Mouse (Mus musculus) limb, embryonic 10.5 days (tissue): ENCODE results near the gene Cpe. TPM values are rescaled to one million over a fixed set of nuclear protein-coding genes. Genes with fewer than 3 reads are reported as not detected.

Experiments used
- DNase-seq: peaks from one replicate; pipeline ENCODE4 v3.0.0-alpha.2; 2017; ENCODE audit warnings: low spot score
- H3K27ac ChIP-seq: fragments of 300-500 bp; sonication (generic); 2 replicates; pipeline ENCODE4 v1.5.1; 2016; ENCODE audit warnings: mild to moderate bottlenecking
- H3K27me3 ChIP-seq: fragments of 300-500 bp; sonication (generic); 2 replicates; pipeline ENCODE4 v1.6.1; 2016; ENCODE audit warnings: low read depth, mild to moderate bottlenecking; ENCODE audit not compliant: poor library complexity, severe bottlenecking
- H3K36me3 ChIP-seq: fragments of 300-500 bp; sonication (generic); 2 replicates; pipeline ENCODE4 v1.6.1; 2016; ENCODE audit warnings: mild to moderate bottlenecking, moderate library complexity
- H3K4me1 ChIP-seq: fragments of 300-500 bp; sonication (generic); 2 replicates; pipeline ENCODE4 v1.6.1; 2016
- H3K4me3 ChIP-seq: fragments of 300-500 bp; sonication (generic); 2 replicates; pipeline ENCODE4 v1.5.1; 2016; ENCODE audit warnings: mild to moderate bottlenecking, moderate library complexity
- H3K9me3 ChIP-seq: fragments of 300-500 bp; sonication (generic); replicated peaks from 2 replicates; pipeline ENCODE4 v1.6.1; 2016; ENCODE audit warnings: mild to moderate bottlenecking
- WGBS: fragments of 180-500 bp; shearing (Covaris S2); methylation state at CpG from one replicate; pipeline ENCODE4 v1.1.7; 2016; 5-methylcytosine and 5-hydroxymethylcytosine counted together
- polyA plus RNA-seq: library from polyadenylated mRNA; unstranded; fragments of >200 nt; fragmentation: Nextera tagmentation; extraction: Ambion mirVana; gene quantifications from 2 replicates; pipeline ENCODE4 v1.2.1, GENCODE M21; 2016

Gene Cpe
- polyA plus RNA-seq, 1 experiment from 2014 or later: 76.0 TPM

DNA sequence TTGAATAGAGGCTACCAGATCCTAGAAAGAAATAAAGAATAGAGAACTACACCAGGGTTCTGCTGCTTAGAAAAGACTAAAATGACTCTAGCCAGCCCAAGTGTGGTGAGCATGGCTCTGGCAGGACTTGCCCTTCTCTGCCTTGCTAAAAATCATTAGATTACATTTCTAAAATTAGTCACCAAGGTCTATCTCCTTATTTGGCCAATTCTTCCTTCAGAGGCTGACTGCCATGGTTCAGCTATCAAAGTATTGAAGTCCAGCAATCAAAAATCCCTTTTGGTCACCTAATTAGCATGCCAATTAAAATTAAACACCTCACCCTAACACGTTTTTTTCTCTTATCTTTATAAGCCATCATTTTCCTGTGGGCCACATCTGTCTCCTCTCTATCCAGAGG, 18.7 kb upstream of the Cpe start:
- Histone ChIP-seq H3K36me3 (peaks cover 11% of the 10 kb centered on the region), H3K4me3 (no peak overlapping the region), H3K4me1 (no peaks in the 10 kb centered on the region), H3K27ac (no peak overlapping the region), H3K9me3 (no peaks in the 10 kb centered on the region), H3K27me3 (no peaks in the 10 kb centered on the region)
- no peak for DNase-seq
- WGBS: 34% methylated on average over 1 of the region's 1 CpGs

DNA sequence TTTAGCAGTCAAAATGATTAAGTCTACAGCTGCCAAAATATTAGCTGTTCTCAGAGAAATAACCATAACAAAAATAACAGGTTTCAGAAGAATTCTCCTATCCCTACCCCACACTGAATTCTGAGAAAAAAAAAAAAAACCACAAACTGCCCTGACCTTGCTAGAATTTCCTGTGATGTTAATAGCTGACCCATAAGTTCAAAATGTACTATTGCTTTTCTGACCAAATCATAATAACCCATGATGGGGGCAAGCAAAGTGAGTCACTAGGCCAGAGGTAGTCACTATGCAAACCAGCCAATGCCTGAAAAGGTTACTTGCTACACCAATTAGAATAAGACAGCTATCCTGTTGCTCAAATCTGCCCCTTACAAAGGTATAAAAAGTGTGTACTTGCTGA, 14.6 kb upstream of the Cpe start:
- H3K27ac ChIP-seq: no peak overlapping the region
- H3K36me3 ChIP-seq: no peaks in the 10 kb centered on the region
- no peak for DNase-seq
- no peaks in the 10 kb centered on the region for H3K9me3 ChIP-seq
- H3K4me3 ChIP-seq: no peak overlapping the region
- H3K4me1 ChIP-seq: no peaks in the 10 kb centered on the region
- H3K27me3 ChIP-seq: no peaks in the 10 kb centered on the region

GRCm38 (mm10) chr8:64703191-64703590, 10.3 kb upstream of the Cpe start:
- Histone ChIP-seq H3K27me3 (no peaks in the 10 kb centered on the region), H3K9me3 (no peaks in the 10 kb centered on the region), H3K36me3 (no peaks in the 10 kb centered on the region), H3K4me1 (no peaks in the 10 kb centered on the region), H3K27ac (no peak overlapping the region), H3K4me3 (no peak overlapping the region)
- WGBS: 92% methylated on average over 1 of the region's 1 CpGs
- DNase-seq: no peak

DNA sequence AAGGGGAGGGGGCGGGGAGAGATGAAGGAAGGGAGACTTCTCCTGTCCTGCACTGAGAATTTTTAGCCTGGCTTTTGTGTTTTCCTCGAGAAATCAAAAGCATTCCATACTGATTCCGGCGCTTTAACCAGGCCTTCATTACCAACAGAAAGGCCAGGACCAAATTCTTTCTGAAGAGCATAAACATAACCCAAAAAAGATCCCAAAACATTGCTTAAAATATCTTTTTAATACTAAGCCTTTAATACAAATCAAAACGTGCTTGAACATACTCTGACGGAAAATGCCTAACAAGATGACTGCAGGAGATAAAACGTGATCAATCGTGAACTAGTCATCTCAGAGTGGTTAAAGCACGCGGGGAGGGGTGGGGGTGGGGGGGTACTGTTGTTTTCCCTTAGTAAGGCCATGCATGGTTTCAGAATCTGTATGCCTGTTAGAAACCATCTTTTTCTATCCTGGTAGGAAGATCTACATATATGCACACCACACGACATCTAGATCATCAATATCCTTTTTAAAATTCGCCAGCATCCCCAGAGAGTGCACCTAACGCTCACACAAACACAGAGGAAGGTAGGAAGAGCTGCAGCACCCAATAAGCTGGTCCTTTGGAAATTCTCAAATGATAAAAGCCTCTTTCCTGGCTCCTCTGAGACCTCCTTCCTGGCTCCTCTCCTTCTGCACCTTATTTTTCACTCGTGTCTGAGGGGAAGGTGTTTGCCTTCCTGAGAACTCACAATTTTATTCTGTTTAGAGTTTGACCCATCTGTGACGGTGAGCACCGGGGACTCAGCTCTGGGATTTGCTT, 1.1 kb downstream of the Cpe start:
- DNase-seq: no peak
- H3K36me3 ChIP-seq: no peaks in the 10 kb centered on the region
- H3K27me3 ChIP-seq: peaks cover 16% of the 10 kb centered on the region
- H3K4me3 ChIP-seq: peak overlapping the region; percentile 79
- H3K4me1 ChIP-seq: peaks cover 7% of the 10 kb centered on the region; the same call in 1 of the 2 replicates
- peak overlapping the region; percentile 96 for H3K27ac ChIP-seq
- WGBS: 15% methylated on average over 16 of the region's 16 CpGs
- H3K9me3 ChIP-seq: no peaks in the 10 kb centered on the region

- Histone ChIP-seq H3K9me3 (no peaks in the 10 kb centered on the region), H3K4me1 (peaks cover 7% of the 10 kb centered on the region; the same call in 1 of the 2 replicates), H3K4me3 (no peak overlapping the region), H3K27ac (no peak overlapping the region), H3K36me3 (no peaks in the 10 kb centered on the region), H3K27me3 (peaks cover 16% of the 10 kb centered on the region)
- WGBS: 95% methylated on average over 6 of the region's 6 CpGs
- no peak for DNase-seq
Observed at GRCm38 (mm10) chr8:64690845-64691244, 2.0 kb downstream of the Cpe start.

DNA sequence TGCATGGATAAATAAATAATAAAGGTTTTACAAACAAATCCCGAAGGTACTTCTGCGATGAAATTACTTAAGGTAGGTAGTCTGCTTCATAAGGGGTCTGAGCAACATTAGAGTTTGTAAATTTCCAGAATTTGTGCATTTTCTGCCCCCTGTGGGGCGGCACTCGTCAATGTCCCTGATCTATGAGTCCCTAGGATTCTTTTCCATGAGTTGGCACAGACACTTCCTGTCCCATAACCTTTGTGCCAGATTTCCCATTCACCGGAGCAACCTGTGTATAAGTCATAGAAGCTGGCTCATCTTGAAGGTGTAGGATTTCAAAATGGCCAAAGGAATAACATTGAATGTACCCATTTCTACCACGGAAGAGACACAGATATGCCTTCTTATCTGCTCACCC, 2.5 kb downstream of the Cpe start:
- DNase-seq: no peak
- WGBS: 92% methylated on average over 6 of the region's 6 CpGs
- Histone ChIP-seq H3K27ac (no peak overlapping the region), H3K4me3 (no peak overlapping the region), H3K36me3 (no peaks in the 10 kb centered on the region), H3K9me3 (no peaks in the 10 kb centered on the region), H3K27me3 (peaks cover 16% of the 10 kb centered on the region), H3K4me1 (peaks cover 7% of the 10 kb centered on the region; the same call in 1 of the 2 replicates)

DNA sequence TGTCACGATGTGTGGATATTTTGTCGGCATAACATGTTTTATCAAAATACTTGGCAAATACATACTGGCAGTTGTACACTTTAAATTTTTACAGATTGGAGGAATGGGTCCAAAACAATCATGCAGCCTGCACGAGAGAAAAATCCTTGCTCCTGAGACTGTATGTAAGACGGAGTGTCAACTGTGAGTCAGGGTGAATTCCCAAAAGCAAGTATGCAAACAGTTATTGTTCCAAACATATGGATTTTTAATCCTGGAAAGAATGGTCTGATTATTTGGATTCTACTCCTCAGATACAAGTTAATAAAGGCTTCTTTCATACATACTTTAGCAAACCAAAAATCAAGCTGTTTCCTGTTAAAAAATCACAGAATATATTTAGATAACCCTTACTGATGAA, 4.1 kb downstream of the Cpe start:
- Histone ChIP-seq H3K27ac (no peak overlapping the region), H3K9me3 (no peaks in the 10 kb centered on the region), H3K4me1 (peaks cover 7% of the 10 kb centered on the region; the same call in 1 of the 2 replicates), H3K27me3 (peaks cover 5% of the 10 kb centered on the region), H3K36me3 (no peaks in the 10 kb centered on the region), H3K4me3 (no peak overlapping the region)
- 94% methylated on average over 4 of the region's 4 CpGs for WGBS
- no peak for DNase-seq

- no peaks in the 10 kb centered on the region for H3K9me3 ChIP-seq
- WGBS: 77% methylated on average over 3 of the region's 3 CpGs
- no peaks in the 10 kb centered on the region for H3K27me3 ChIP-seq
- no peak overlapping the region for H3K27ac ChIP-seq
- H3K4me3 ChIP-seq: no peak overlapping the region
- H3K4me1 ChIP-seq: peaks cover 7% of the 10 kb centered on the region; the same call in 1 of the 2 replicates
- no peaks in the 10 kb centered on the region for H3K36me3 ChIP-seq
- DNase-seq: no peak
Observed at GRCm38 (mm10) chr8:64688161-64688560, 4.7 kb downstream of the Cpe start.

DNA sequence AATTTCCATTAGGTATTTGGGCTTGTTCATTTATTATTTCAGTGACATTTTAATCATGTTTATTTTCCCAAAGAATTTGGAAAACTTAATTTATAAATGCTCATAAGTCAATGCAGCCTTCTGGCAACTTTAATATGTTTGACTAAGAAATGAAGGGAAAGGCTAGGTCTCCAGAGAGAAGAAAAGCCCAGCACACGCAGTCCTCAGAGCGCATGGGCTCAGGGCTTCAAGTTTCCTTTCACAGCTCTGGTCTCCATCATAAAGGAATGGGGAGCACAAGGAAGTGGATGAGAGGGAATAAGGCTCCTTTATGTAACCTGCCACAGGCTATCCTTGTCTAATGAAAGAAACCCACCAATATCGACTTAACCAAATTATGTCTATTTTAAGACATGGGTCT, 10.4 kb downstream of the Cpe start:
- Histone ChIP-seq H3K4me3 (no peak overlapping the region), H3K27me3 (no peaks in the 10 kb centered on the region), H3K4me1 (no peaks in the 10 kb centered on the region), H3K9me3 (no peaks in the 10 kb centered on the region), H3K36me3 (no peaks in the 10 kb centered on the region), H3K27ac (no peak overlapping the region)
- DNase-seq: no peak
- WGBS: 88% methylated on average over 3 of the region's 3 CpGs

DNA sequence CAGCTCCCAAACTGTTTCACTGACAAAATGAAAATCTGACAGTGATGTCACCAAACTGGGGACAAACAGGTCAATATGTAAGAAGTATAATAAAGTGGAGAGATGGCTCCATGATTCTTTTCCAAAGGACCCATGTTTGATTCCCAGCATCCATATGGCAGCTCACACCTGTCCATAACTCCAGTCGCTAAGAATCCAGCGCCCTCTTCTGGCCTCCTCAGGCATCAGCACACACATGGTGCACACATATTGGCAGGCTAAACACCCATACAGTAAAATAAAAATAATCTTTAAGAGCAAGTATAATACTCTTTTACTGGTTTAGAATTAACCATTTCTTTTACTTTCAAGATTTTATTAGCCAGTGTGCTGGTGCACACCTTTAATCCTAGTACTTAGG, 16.5 kb downstream of the Cpe start:
- no peak overlapping the region for H3K4me3 ChIP-seq
- no peaks in the 10 kb centered on the region for H3K9me3 ChIP-seq
- H3K27ac ChIP-seq: no peak overlapping the region
- no peaks in the 10 kb centered on the region for H3K27me3 ChIP-seq
- no peak for DNase-seq
- H3K36me3 ChIP-seq: no peaks in the 10 kb centered on the region
- WGBS: 79% methylated on average over 2 of the region's 2 CpGs
- H3K4me1 ChIP-seq: peaks cover 4% of the 10 kb centered on the region; the same call in 1 of the 2 replicates

- WGBS: 86% methylated on average over 8 of the region's 8 CpGs
- Histone ChIP-seq H3K9me3 (no peaks in the 10 kb centered on the region), H3K4me3 (no peak overlapping the region), H3K4me1 (peaks cover 4% of the 10 kb centered on the region; the same call in 1 of the 2 replicates), H3K27me3 (no peaks in the 10 kb centered on the region), H3K36me3 (no peaks in the 10 kb centered on the region), H3K27ac (no peak overlapping the region)
- no peak for DNase-seq
Observed at GRCm38 (mm10) chr8:64674951-64675585, 17.8 kb downstream of the Cpe start.

DNA sequence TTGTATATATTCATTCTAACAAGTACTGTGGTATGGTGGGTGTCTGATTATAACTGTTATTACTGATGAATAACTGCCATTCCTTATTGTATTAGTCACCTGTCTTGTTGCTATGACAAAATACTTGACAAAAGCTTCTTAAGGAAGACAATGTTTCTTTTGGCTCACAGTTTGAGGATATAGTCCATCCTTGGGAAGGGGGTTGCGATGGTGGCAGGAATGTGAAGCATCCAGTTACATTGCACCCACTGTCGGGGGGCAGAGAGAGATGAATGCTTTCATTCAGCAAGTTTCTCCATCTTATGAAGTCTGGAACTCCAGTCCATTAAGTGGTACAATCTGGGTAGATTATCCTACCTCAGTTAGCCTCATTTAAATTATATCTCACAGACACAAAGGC, 19.9 kb downstream of the Cpe start:
- H3K4me1 ChIP-seq: peaks cover 4% of the 10 kb centered on the region; the same call in 1 of the 2 replicates
- H3K27ac ChIP-seq: no peak overlapping the region
- no peaks in the 10 kb centered on the region for H3K27me3 ChIP-seq
- no peak for DNase-seq
- no peaks in the 10 kb centered on the region for H3K9me3 ChIP-seq
- WGBS: 85% methylated on average over 2 of the region's 2 CpGs
- no peak overlapping the region for H3K4me3 ChIP-seq
- H3K36me3 ChIP-seq: no peaks in the 10 kb centered on the region

DNA sequence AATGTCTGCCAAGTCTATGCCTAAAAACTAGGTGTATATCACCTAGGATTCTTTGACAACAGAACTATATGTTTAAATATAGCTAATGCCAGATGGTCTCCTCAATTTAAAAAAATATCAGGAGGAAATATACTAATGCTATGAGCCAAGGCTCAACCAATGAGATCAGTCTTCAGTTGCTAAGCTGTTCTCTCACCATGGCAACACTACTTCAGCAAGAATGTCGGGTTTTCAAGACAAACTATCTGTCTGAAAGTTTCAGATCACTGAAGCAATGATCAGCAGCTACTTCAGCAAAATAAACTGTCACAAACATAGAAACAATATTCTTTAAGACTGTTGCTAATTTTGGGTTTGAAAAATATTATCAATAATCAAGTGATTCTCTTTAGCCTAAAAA, 20.9 kb downstream of the Cpe start:
- H3K9me3 ChIP-seq: no peaks in the 10 kb centered on the region
- no peak for DNase-seq
- WGBS: 67% methylated on average over 1 of the region's 1 CpGs
- H3K27ac ChIP-seq: no peak overlapping the region
- H3K4me3 ChIP-seq: no peak overlapping the region
- peaks cover 4% of the 10 kb centered on the region; the same call in 1 of the 2 replicates for H3K4me1 ChIP-seq
- H3K27me3 ChIP-seq: no peaks in the 10 kb centered on the region
- H3K36me3 ChIP-seq: no peaks in the 10 kb centered on the region
